Mouse (Mus musculus): ENCODE data around the gene Mcub. TPM values are rescaled to one million over a fixed set of nuclear protein-coding genes. Genes with fewer than 3 reads are reported as not detected.

The Mcub gene
- polyA plus RNA-seq, 1 experiment from 2014 or later, result 6.0 TPM

- WGBS, result 76% methylated on average over 9 of the region's 9 CpGs
- Histone ChIP-seq H3K4me1 (ENCODE audit: control insufficient read depth, insufficient read depth, low read length) (peaks cover 11% of the 10 kb centered on the region), H3K27me3 (ENCODE audit: control insufficient read depth, insufficient read depth, low read length) (no peaks in the 10 kb centered on the region; the same call in 1 of the 2 replicates), H3K27ac (ENCODE audit: low read length) (no peak overlapping the region), H3K36me3 (ENCODE audit: control insufficient read depth, insufficient read depth, low read length) (no peaks in the 10 kb centered on the region), H3K4me3 (replicated peaks; ENCODE audit: low read length) (no peak overlapping the region), H3K9me3 (replicated peaks; ENCODE audit: control insufficient read depth, low read length) (no peaks in the 10 kb centered on the region), H3K9ac (ENCODE audit: low read length) (no peak overlapping the region), H3K4me2 (ENCODE audit: low read depth, low read length) (no peak overlapping the region)
- ATAC-seq (ENCODE audit: insufficient read depth, low FRiP score), result no peak
Observed at GRCm38 (mm10) chr3:129967874-129968273, 2.1 kb downstream of the Mcub start.

GRCm38 (mm10) chr3:129964681-129965080 is 5.3 kb downstream of the Mcub start:
- Histone ChIP-seq H3K9ac (ENCODE audit: low read length) (no peak overlapping the region), H3K4me2 (ENCODE audit: low read depth, low read length) (no peak overlapping the region), H3K4me1 (ENCODE audit: control insufficient read depth, insufficient read depth, low read length) (no peaks in the 10 kb centered on the region), H3K4me3 (replicated peaks; ENCODE audit: low read length) (no peak overlapping the region), H3K27me3 (ENCODE audit: control insufficient read depth, insufficient read depth, low read length) (no peaks in the 10 kb centered on the region; the same call in 1 of the 2 replicates), H3K36me3 (ENCODE audit: control insufficient read depth, insufficient read depth, low read length) (no peaks in the 10 kb centered on the region), H3K9me3 (replicated peaks; ENCODE audit: control insufficient read depth, low read length) (no peaks in the 10 kb centered on the region), H3K27ac (ENCODE audit: low read length) (no peak overlapping the region)
- 84% methylated on average over 8 of the region's 8 CpGs for WGBS
- ATAC-seq (ENCODE audit: insufficient read depth, low FRiP score), result no peak

GRCm38 (mm10) chr3:129962533-129962932 is 7.5 kb downstream of the Mcub start:
- no peak for ATAC-seq (ENCODE audit: insufficient read depth, low FRiP score)
- H3K27ac ChIP-seq (ENCODE audit: low read length), result no peak overlapping the region
- no peaks in the 10 kb centered on the region for H3K4me1 ChIP-seq (ENCODE audit: control insufficient read depth, insufficient read depth, low read length)
- whole genome bisulfite sequencing, result 47% methylated on average over 8 of the region's 8 CpGs
- no peak overlapping the region for H3K4me2 ChIP-seq (ENCODE audit: low read depth, low read length)
- no peak overlapping the region for H3K9ac ChIP-seq (ENCODE audit: low read length)
- H3K27me3 ChIP-seq (ENCODE audit: control insufficient read depth, insufficient read depth, low read length), result no peaks in the 10 kb centered on the region
- H3K36me3 ChIP-seq (ENCODE audit: control insufficient read depth, insufficient read depth, low read length), result no peaks in the 10 kb centered on the region
- no peaks in the 10 kb centered on the region for H3K9me3 ChIP-seq (replicated peaks; ENCODE audit: control insufficient read depth, low read length)
- no peak overlapping the region for H3K4me3 ChIP-seq (replicated peaks; ENCODE audit: low read length)

GRCm38 (mm10) chr3:129953296-129953695 is 16.7 kb downstream of the Mcub start:
- no peaks in the 10 kb centered on the region for H3K27me3 ChIP-seq (ENCODE audit: control insufficient read depth, insufficient read depth, low read length)
- H3K9me3 ChIP-seq (replicated peaks; ENCODE audit: control insufficient read depth, low read length), result no peaks in the 10 kb centered on the region
- no peak overlapping the region for H3K9ac ChIP-seq (ENCODE audit: low read length)
- no peak overlapping the region for H3K4me2 ChIP-seq (ENCODE audit: low read depth, low read length)
- 88% methylated on average over 4 of the region's 4 CpGs for WGBS
- H3K36me3 ChIP-seq (ENCODE audit: control insufficient read depth, insufficient read depth, low read length), result no peaks in the 10 kb centered on the region
- H3K27ac ChIP-seq (ENCODE audit: low read length), result no peak overlapping the region
- H3K4me1 ChIP-seq (ENCODE audit: control insufficient read depth, insufficient read depth, low read length), result no peaks in the 10 kb centered on the region
- no peak overlapping the region for H3K4me3 ChIP-seq (replicated peaks; ENCODE audit: low read length)
- no peak for ATAC-seq (ENCODE audit: insufficient read depth, low FRiP score)

- Histone ChIP-seq H3K27ac (ENCODE audit: low read length) (no peak overlapping the region), H3K4me2 (ENCODE audit: low read depth, low read length) (no peak overlapping the region), H3K27me3 (ENCODE audit: control insufficient read depth, insufficient read depth, low read length) (no peaks in the 10 kb centered on the region), H3K9ac (ENCODE audit: low read length) (no peak overlapping the region), H3K36me3 (ENCODE audit: control insufficient read depth, insufficient read depth, low read length) (no peaks in the 10 kb centered on the region), H3K4me3 (replicated peaks; ENCODE audit: low read length) (no peak overlapping the region), H3K4me1 (ENCODE audit: control insufficient read depth, insufficient read depth, low read length) (no peaks in the 10 kb centered on the region), H3K9me3 (replicated peaks; ENCODE audit: control insufficient read depth, low read length) (no peaks in the 10 kb centered on the region)
- WGBS, result 81% methylated on average over 5 of the region's 5 CpGs
- no peak for ATAC-seq (ENCODE audit: insufficient read depth, low FRiP score)
Observed at GRCm38 (mm10) chr3:129949158-129949773, 20.7 kb downstream of the Mcub start.

- Histone ChIP-seq H3K27ac (ENCODE audit: low read length) (no peak overlapping the region), H3K9me3 (replicated peaks; ENCODE audit: control insufficient read depth, low read length) (no peaks in the 10 kb centered on the region), H3K9ac (ENCODE audit: low read length) (no peak overlapping the region), H3K36me3 (ENCODE audit: control insufficient read depth, insufficient read depth, low read length) (no peaks in the 10 kb centered on the region), H3K4me3 (replicated peaks; ENCODE audit: low read length) (no peak overlapping the region), H3K27me3 (ENCODE audit: control insufficient read depth, insufficient read depth, low read length) (no peaks in the 10 kb centered on the region), H3K4me2 (ENCODE audit: low read depth, low read length) (no peak overlapping the region), H3K4me1 (ENCODE audit: control insufficient read depth, insufficient read depth, low read length) (no peaks in the 10 kb centered on the region)
- whole genome bisulfite sequencing, result 84% methylated on average over 5 of the region's 5 CpGs
- ATAC-seq (ENCODE audit: insufficient read depth, low FRiP score), result no peak
Observed at GRCm38 (mm10) chr3:129948359-129948758, 21.6 kb downstream of the Mcub start.

GRCm38 (mm10) chr3:129946217-129946914 is 23.6 kb downstream of the Mcub start:
- no peaks in the 10 kb centered on the region for H3K36me3 ChIP-seq (ENCODE audit: control insufficient read depth, insufficient read depth, low read length)
- no peak overlapping the region for H3K9ac ChIP-seq (ENCODE audit: low read length)
- H3K4me2 ChIP-seq (ENCODE audit: low read depth, low read length), result no peak overlapping the region
- ATAC-seq (ENCODE audit: insufficient read depth, low FRiP score), result no peak
- no peaks in the 10 kb centered on the region for H3K9me3 ChIP-seq (replicated peaks; ENCODE audit: control insufficient read depth, low read length)
- WGBS, result 50% methylated on average over 5 of the region's 5 CpGs
- no peaks in the 10 kb centered on the region for H3K27me3 ChIP-seq (ENCODE audit: control insufficient read depth, insufficient read depth, low read length)
- H3K4me1 ChIP-seq (ENCODE audit: control insufficient read depth, insufficient read depth, low read length), result no peaks in the 10 kb centered on the region
- H3K27ac ChIP-seq (ENCODE audit: low read length), result no peak overlapping the region
- no peak overlapping the region for H3K4me3 ChIP-seq (replicated peaks; ENCODE audit: low read length)

- whole genome bisulfite sequencing, result 55% methylated on average over 4 of the region's 4 CpGs
- H3K27ac ChIP-seq (ENCODE audit: low read length), result no peak overlapping the region
- H3K9ac ChIP-seq (ENCODE audit: low read length), result no peak overlapping the region
- H3K36me3 ChIP-seq (ENCODE audit: control insufficient read depth, insufficient read depth, low read length), result no peaks in the 10 kb centered on the region
- H3K4me3 ChIP-seq (replicated peaks; ENCODE audit: low read length), result no peak overlapping the region
- no peaks in the 10 kb centered on the region for H3K4me1 ChIP-seq (ENCODE audit: control insufficient read depth, insufficient read depth, low read length)
- no peak for ATAC-seq (ENCODE audit: insufficient read depth, low FRiP score)
- H3K27me3 ChIP-seq (ENCODE audit: control insufficient read depth, insufficient read depth, low read length), result no peaks in the 10 kb centered on the region
- no peak overlapping the region for H3K4me2 ChIP-seq (ENCODE audit: low read depth, low read length)
- H3K9me3 ChIP-seq (replicated peaks; ENCODE audit: control insufficient read depth, low read length), result no peaks in the 10 kb centered on the region
Observed at GRCm38 (mm10) chr3:129943813-129944212, 26.2 kb downstream of the Mcub start.

GRCm38 (mm10) chr3:129941291-129941690 is 28.7 kb downstream of the Mcub start:
- Histone ChIP-seq H3K4me1 (ENCODE audit: control insufficient read depth, insufficient read depth, low read length) (no peaks in the 10 kb centered on the region), H3K27ac (ENCODE audit: low read length) (no peak overlapping the region), H3K27me3 (ENCODE audit: control insufficient read depth, insufficient read depth, low read length) (no peaks in the 10 kb centered on the region), H3K9ac (ENCODE audit: low read length) (no peak overlapping the region), H3K4me3 (replicated peaks; ENCODE audit: low read length) (no peak overlapping the region), H3K9me3 (replicated peaks; ENCODE audit: control insufficient read depth, low read length) (no peaks in the 10 kb centered on the region), H3K4me2 (ENCODE audit: low read depth, low read length) (no peak overlapping the region), H3K36me3 (ENCODE audit: control insufficient read depth, insufficient read depth, low read length) (no peaks in the 10 kb centered on the region)
- 89% methylated on average over 1 of the region's 1 CpGs for WGBS
- ATAC-seq (ENCODE audit: insufficient read depth, low FRiP score), result no peak

Measured in stomach, embryonic 16.5 days (tissue).